Mouse (Mus musculus) pancreas, adult 10 weeks (tissue): ENCODE results near the gene Hcn2. TPM values are rescaled to one million over a fixed set of nuclear protein-coding genes. Genes with fewer than 3 reads are reported as not detected.

ENCODE experiments used
- polyA plus RNA-seq: library from polyadenylated mRNA; stranded (reverse); fragments of 350-450 nt; fragmentation: Illumina TruSeq; extraction: RNeasy Lipid Tissue Mini Kit (QIAGEN cat#74804); gene quantifications from one replicate; pipeline ENCODE4 v1.2.3, GENCODE M21; 2015; ENCODE audit warnings: low read depth, low replicate concordance; ENCODE audit not compliant: insufficient read depth

The Hcn2 gene
- polyA plus RNA-seq = 0.83 TPM

DNA sequence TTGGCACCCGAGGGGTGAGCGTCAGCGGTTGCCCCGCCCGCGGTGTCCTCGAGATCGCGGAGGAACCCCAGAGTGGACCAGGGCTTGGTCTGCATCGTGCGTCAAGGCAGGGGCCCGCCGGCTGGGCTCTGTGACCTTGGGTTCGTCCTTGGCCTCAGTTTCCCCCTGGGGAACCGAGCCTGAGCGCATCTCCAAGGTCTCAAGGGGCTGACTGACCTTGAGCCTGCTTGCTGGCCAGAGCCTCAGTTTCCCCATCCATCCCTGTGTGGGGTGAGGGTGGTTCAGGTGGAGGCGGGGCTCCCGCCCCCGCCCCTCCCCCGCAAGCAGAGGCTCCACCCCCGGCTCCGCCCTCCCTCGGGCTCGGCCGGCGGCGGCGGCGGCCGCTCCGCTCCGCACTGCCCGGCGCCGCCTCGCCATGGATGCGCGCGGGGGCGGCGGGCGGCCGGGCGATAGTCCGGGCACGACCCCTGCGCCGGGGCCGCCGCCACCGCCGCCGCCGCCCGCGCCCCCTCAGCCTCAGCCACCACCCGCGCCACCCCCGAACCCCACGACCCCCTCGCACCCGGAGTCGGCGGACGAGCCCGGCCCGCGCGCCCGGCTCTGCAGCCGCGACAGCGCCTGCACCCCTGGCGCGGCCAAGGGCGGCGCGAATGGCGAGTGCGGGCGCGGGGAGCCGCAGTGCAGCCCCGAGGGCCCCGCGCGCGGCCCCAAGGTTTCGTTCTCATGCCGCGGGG, at the start of gene Hcn2:
Gene Hcn2 (plus strand): TSS at position 381 of the 734 bp plus-strand sequence.

DNA sequence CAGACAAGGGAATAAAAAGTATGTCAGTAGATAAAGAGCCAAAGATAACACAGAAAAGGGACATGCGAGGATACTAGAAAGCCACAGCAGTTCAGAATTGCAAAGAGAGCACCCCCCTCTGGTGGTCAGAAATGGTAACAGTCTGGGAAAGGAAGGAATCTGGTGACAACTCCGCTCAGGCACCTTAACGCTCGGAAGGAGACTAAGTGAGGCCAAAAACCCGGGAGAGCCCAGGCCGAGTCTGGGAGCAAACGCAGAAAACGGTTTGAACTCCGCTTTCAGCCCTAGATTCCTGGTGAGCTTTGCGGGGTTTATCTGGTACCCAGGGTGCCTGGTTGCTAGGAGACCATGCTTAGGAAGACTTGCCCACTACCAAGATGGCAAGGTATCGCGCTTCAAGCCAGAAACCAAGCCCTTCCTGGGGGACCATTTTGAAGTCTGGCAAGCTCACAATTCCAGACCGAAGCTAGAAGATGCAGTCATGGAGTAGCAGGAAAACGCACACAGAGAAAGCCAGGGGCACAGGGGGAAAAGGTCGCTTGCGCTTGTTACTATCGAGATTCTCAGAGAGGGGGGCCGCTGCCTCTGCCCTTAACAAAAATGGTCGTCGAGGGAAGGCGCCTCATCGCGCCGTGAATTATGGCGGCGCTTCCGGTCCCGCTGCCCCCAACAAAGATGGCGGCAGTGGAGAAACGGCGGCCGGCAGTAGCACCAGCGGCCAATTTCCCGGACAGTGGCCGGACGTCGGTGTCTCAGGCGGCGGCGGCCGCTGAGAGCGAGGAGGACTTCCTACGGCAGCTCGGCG, 47.5 kb upstream of the Hcn2 start, which contains the start of gene Tpgs1:
Gene Tpgs1 (plus strand): TSS at position 599 of the 805 bp plus-strand sequence.

DNA sequence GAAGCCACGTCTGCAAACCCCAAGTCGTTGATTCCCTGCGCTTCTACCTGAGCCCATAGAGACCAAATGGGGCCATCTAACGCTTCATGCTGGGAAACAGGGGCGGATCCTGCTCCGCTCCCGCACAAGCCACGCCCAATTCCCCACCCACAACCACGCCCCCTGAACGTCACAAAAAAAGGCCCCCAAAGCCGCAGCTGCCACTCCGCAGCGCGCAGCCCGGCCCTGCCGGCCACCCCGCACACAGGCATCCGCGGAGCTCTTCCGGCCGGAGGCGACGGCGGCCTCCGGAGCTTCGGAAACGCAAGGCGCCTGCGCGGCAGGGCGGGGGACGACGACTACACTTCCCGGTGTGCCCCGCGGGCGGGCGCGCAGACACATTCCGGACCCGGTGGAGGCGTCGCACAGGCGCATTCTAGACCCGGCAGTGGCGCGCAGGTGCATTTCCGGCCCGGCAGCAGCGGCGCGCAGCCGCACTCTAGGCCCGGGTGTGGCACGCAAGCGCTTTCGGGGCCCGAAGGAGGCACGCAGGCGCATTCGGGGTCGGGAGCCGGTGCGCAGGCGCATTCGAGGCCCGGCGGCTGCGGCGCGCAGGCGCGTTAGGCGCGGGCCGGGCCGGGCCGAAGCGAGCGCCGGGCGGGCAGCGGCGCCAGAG, 34.7 kb upstream of the Hcn2 start, which contains the start of gene Cdc34:
Gene Cdc34 (plus strand): TSS at position 605 of the 655 bp plus-strand sequence.

DNA sequence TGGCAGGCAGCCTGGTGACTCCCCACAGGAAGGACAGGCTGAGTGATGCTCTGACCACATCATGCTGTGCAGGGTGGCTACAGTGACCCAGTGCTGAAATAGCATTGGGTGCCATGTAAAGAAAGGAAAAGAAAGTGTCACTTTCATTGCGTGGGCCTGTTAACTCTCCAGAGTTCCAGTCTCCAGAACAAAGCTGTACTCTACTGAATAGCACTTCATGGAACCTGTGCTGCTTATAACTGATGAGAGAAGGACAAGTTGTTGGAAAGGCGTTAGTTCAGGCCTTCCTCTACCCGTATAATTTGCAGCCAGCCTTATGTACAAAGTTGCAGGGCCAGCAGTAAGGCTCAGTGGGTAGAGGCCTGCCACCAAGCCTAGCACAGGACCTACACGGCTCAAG, 27.7 kb upstream of the Hcn2 start, which contains the start of gene Gzmm:
Gene Gzmm (plus strand): TSS at position 301 of the 400 bp plus-strand sequence.

GRCm38 (mm10) chr10:79704065-79704969, 12.1 kb upstream of the Hcn2 start, which contains the start of gene Bsg:
Gene Bsg (plus strand): TSS chr10:79704491.

GRCm38 (mm10) chr10:79745898-79746773, 29.7 kb downstream of the Hcn2 start, which contains the start of gene Polrmt:
Gene Polrmt (minus strand): TSS chr10:79746581.

GRCm38 (mm10) chr10:79754856-79755516, 38.6 kb downstream of the Hcn2 start, which contains the start of gene Fgf22:
Gene Fgf22 (plus strand): TSS chr10:79755076.

GRCm38 (mm10) chr10:79766508-79767325, 50.3 kb downstream of the Hcn2 start, which contains the start of gene Rnf126:
Gene Rnf126 (minus strand): TSS chr10:79766952.

GRCm38 (mm10) chr10:79777103-79777531, 60.7 kb downstream of the Hcn2 start, which contains the start of gene Fstl3:
Gene Fstl3 (plus strand): TSS chr10:79777272.

Other genes with a start within 250 kb of the Hcn2 start
- gene Vmn2r83, start 247.9 kb upstream of the Hcn2 start, polyA plus RNA-seq = not detected
- gene Plpp2, start 182.8 kb upstream of the Hcn2 start, polyA plus RNA-seq = 7.3 TPM
- gene Mier2, start 161.4 kb upstream of the Hcn2 start, polyA plus RNA-seq = 10.7 TPM
- gene Theg, start 129.3 kb upstream of the Hcn2 start, polyA plus RNA-seq = not detected
- gene C2cd4c, start 102.6 kb upstream of the Hcn2 start, polyA plus RNA-seq = 0.61 TPM
- 3.3 TPM for gene Shc2, start 78.7 kb upstream of the Hcn2 start, polyA plus RNA-seq
- not detected for gene Odf3l2, start 70.9 kb upstream of the Hcn2 start, polyA plus RNA-seq
- gene Madcam1, start 52.1 kb upstream of the Hcn2 start, polyA plus RNA-seq = not detected
- gene Tpgs1, start 47.3 kb upstream of the Hcn2 start, polyA plus RNA-seq = 4.6 TPM
- 47.7 TPM for gene Cdc34, start 34.4 kb upstream of the Hcn2 start, polyA plus RNA-seq
- 0.74 TPM for gene Gzmm, start 27.6 kb upstream of the Hcn2 start, polyA plus RNA-seq
- 168 TPM for gene Bsg, start 12.1 kb upstream of the Hcn2 start, polyA plus RNA-seq
- gene Polrmt, start 29.9 kb downstream of the Hcn2 start, polyA plus RNA-seq = 29.7 TPM
- gene Fgf22, start 38.4 kb downstream of the Hcn2 start, polyA plus RNA-seq = not detected
- 22.3 TPM for gene Rnf126, start 50.3 kb downstream of the Hcn2 start, polyA plus RNA-seq
- gene Fstl3, start 60.6 kb downstream of the Hcn2 start, polyA plus RNA-seq = 7.2 TPM
- not detected for gene Prss57, start 74.3 kb downstream of the Hcn2 start, polyA plus RNA-seq
- 13.2 TPM for gene Palm, start 76.9 kb downstream of the Hcn2 start, polyA plus RNA-seq
- gene Misp, start 104.4 kb downstream of the Hcn2 start, polyA plus RNA-seq = 1.3 TPM
- gene Ptbp1, start 137.8 kb downstream of the Hcn2 start, polyA plus RNA-seq = 39.5 TPM
- 1.1 TPM for gene Prtn3, start 157.8 kb downstream of the Hcn2 start, polyA plus RNA-seq
- 2.6 TPM for gene Plppr3, start 158.0 kb downstream of the Hcn2 start, polyA plus RNA-seq
- not detected for gene Elane, start 169.6 kb downstream of the Hcn2 start, polyA plus RNA-seq
- 168 TPM for gene Cfd, start 174.2 kb downstream of the Hcn2 start, polyA plus RNA-seq
- gene Med16, start 192.3 kb downstream of the Hcn2 start, polyA plus RNA-seq = 4.0 TPM
- not detected for gene Gm26602, start 194.2 kb downstream of the Hcn2 start, polyA plus RNA-seq
- gene Kiss1r, start 200.3 kb downstream of the Hcn2 start, polyA plus RNA-seq = not detected
- gene R3hdm4, start 204.6 kb downstream of the Hcn2 start, polyA plus RNA-seq = 19.0 TPM
- gene Arid3a, start 210.4 kb downstream of the Hcn2 start, polyA plus RNA-seq = 1.0 TPM
- 6.9 TPM for gene Wdr18, start 243.5 kb downstream of the Hcn2 start, polyA plus RNA-seq